Mouse (Mus musculus): ENCODE data around the gene Adra2b.

GRCm38 (mm10) chr2:127371484-127371861 lies 8.5 kb downstream of the Adra2b start:
- TF ChIP-seq CTCF (IDR thresholded peaks at IDR 0.05), result no peak
- TF ChIP-seq EP300 (IDR thresholded peaks at IDR 0.05; ENCODE audit: insufficient read depth, low read depth, low read length), result no peak
- no peak for TF ChIP-seq POLR2A (IDR thresholded peaks at IDR 0.05; ENCODE audit: insufficient read depth, low read depth, low read length)

Measured in heart, adult 2 months (tissue).